Mouse (Mus musculus) intestine, embryonic 16.5 days (tissue): ENCODE measurements around the gene Zscan20. TPM values are rescaled to one million over a fixed set of nuclear protein-coding genes. Genes with fewer than 3 reads are reported as not detected.

Experiments
- ATAC-seq: fragments of 200-750 bp; cut with Nextera tagmentation; 2 replicates; pipeline ENCODE4 v1.8.0; 2017; ENCODE audit warnings: moderate TSS enrichment, moderate library complexity
- H3K27ac ChIP-seq: fragments of 300-500 bp; sonication (generic); 2 replicates; pipeline ENCODE4 v1.5.1; 2014; ENCODE audit warnings: mild to moderate bottlenecking, low read length
- H3K27me3 ChIP-seq: fragments of 300-500 bp; sonication (generic); replicated peaks from 2 replicates; pipeline ENCODE4 v1.6.1; 2014; ENCODE audit warnings: low read length, control low read depth, mixed read lengths; ENCODE audit not compliant: control insufficient read depth, insufficient read depth
- H3K36me3 ChIP-seq: fragments of 300-500 bp; sonication (generic); 2 replicates; pipeline ENCODE4 v1.6.1; 2014; ENCODE audit warnings: low read length, control low read depth; ENCODE audit not compliant: control insufficient read depth, insufficient read depth
- H3K4me1 ChIP-seq: fragments of 300-500 bp; sonication (generic); 2 replicates; pipeline ENCODE4 v1.6.1; 2014; ENCODE audit warnings: low read length, control low read depth, mixed read lengths; ENCODE audit not compliant: control insufficient read depth, insufficient read depth
- H3K4me2 ChIP-seq: fragments of 300-500 bp; sonication (generic); 2 replicates; pipeline ENCODE4 v1.6.1; 2014; ENCODE audit warnings: low read depth, low read length, control low read depth
- H3K4me3 ChIP-seq: fragments of 300-500 bp; sonication (generic); 2 replicates; pipeline ENCODE4 v1.5.1; 2014; ENCODE audit warnings: mild to moderate bottlenecking, low read length
- H3K9ac ChIP-seq: fragments of 300-500 bp; sonication (generic); 2 replicates; pipeline ENCODE4 v1.6.1; 2014; ENCODE audit warnings: low read depth, low read length
- H3K9me3 ChIP-seq: fragments of 300-500 bp; sonication (generic); 2 replicates; pipeline ENCODE4 v1.6.1; 2016; ENCODE audit warnings: low read length, control low read depth; ENCODE audit not compliant: control insufficient read depth
- whole genome bisulfite sequencing: fragments of 180-500 bp; shearing (Covaris S2); extraction: QIAGEN DNeasy Blood & Tissue Kit; methylation state at CpG from one replicate; pipeline ENCODE4 v1.1.7; 2014; 5-methylcytosine and 5-hydroxymethylcytosine counted together
- polyA plus RNA-seq: library from polyadenylated mRNA; unstranded; fragments of >200 nt; fragmentation: Nextera tagmentation; extraction: Ambion mirVana; gene quantifications from 2 replicates; pipeline ENCODE4 v1.2.1, GENCODE M21; 2015

The Zscan20 gene
- polyA plus RNA-seq, 1 experiment from 2014 or later: 2.8 TPM

- Histone ChIP-seq H3K9ac (0 out of 2 replicates have a peak overlapping the region, but pooled peaks have one; percentile 0), H3K27me3 (no peaks in the 10 kb centered on the region), H3K4me1 (peaks cover 16% of the 10 kb centered on the region), H3K36me3 (no peaks in the 10 kb centered on the region), H3K4me2 (no peak overlapping the region), H3K27ac (peak overlapping the region; percentile 40; the same call in 1 of the 2 replicates), H3K4me3 (no peak overlapping the region), H3K9me3 (no peaks in the 10 kb centered on the region)
- 35% methylated on average over 23 of the region's 23 CpGs for WGBS
- ATAC-seq: peak; percentile 65
Observed at GRCm38 (mm10) chr4:128641766-128642717, 32.1 kb upstream of the Zscan20 start.

GRCm38 (mm10) chr4:128638265-128638923, 28.5 kb upstream of the Zscan20 start:
- Histone ChIP-seq H3K9ac (no peak overlapping the region), H3K36me3 (no peaks in the 10 kb centered on the region), H3K4me1 (peaks cover 22% of the 10 kb centered on the region), H3K27me3 (no peaks in the 10 kb centered on the region), H3K4me3 (no peak overlapping the region), H3K9me3 (no peaks in the 10 kb centered on the region), H3K4me2 (no peak overlapping the region), H3K27ac (0 out of 2 replicates have a peak overlapping the region, but pooled peaks have one; percentile 17)
- no peak for ATAC-seq
- 69% methylated on average over 18 of the region's 18 CpGs for WGBS

DNA sequence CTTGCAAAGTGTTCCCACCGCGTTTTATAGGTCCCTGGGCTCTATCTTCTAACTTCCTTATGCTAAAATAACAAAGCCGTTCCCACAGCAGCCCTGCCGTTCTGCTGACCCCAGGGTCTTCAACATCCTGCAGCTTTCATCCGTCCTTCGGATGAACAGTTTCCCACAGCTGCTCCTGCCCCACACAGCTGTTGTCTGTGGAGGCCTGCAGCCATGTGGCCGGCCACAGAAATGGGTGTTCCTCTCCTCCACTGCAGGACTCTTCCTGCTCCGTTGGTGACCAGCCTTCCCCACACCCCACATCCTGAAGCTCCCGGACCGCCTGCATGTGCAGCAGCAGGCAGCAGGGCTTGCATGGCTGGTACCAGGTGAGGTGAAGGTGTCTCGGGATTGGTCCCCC, 27.4 kb upstream of the Zscan20 start:
- Histone ChIP-seq H3K27ac (peak overlapping the region; percentile 79), H3K4me3 (no peak overlapping the region), H3K4me1 (peaks cover 22% of the 10 kb centered on the region), H3K9me3 (no peaks in the 10 kb centered on the region), H3K4me2 (no peak overlapping the region), H3K27me3 (no peaks in the 10 kb centered on the region), H3K36me3 (no peaks in the 10 kb centered on the region), H3K9ac (0 out of 2 replicates have a peak overlapping the region, but pooled peaks have one; percentile 27)
- ATAC-seq: peak; percentile 66
- 33% methylated on average over 11 of the region's 11 CpGs for WGBS

DNA sequence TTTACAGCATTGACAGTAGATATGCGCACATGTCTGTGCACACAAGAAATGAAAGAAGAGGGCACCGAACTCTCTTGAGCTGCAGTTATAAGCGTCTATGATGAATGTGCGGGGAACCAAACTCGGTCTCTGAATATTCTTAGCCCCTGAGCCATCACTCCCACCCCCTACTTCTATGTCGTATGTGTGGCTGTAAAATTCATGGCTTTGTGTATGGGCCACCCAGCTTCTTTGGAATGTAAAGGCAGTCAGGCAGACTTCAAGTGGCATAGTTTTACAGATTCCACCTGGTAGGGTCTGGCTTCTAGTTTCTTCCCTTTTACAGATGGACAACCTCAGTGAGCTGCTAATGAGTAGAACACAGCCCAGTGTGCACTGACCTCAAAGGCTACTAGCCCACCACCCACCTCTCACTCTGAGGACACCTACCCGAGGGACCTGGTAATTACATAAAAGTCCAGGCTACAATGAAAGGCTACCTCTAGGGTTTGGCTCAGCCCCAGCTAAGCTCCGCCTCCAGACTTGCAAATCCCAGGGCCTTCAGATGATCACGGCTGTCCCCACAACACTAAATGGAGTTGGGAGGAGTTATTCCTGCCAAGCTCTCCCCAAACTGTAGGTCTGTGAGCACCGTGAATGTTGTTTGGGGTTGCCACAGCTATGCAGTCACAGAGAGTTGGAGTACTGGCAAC, 26.1 kb upstream of the Zscan20 start:
- no peaks in the 10 kb centered on the region for H3K9me3 ChIP-seq
- H3K9ac ChIP-seq: no peak overlapping the region
- peak; percentile 36 for ATAC-seq
- peaks cover 16% of the 10 kb centered on the region for H3K4me1 ChIP-seq
- no peaks in the 10 kb centered on the region for H3K36me3 ChIP-seq
- H3K27ac ChIP-seq: peak overlapping the region; percentile 79
- H3K4me3 ChIP-seq: no peak overlapping the region
- H3K4me2 ChIP-seq: no peak overlapping the region
- no peaks in the 10 kb centered on the region for H3K27me3 ChIP-seq
- 40% methylated on average over 10 of the region's 10 CpGs for WGBS

GRCm38 (mm10) chr4:128635451-128635850, 25.6 kb upstream of the Zscan20 start:
- H3K27ac ChIP-seq: peak overlapping the region; percentile 79; the same call in 1 of the 2 replicates

GRCm38 (mm10) chr4:128621109-128621508, 11.2 kb upstream of the Zscan20 start:
- Histone ChIP-seq H3K27me3 (no peaks in the 10 kb centered on the region), H3K4me3 (no peak overlapping the region), H3K9me3 (no peaks in the 10 kb centered on the region), H3K36me3 (no peaks in the 10 kb centered on the region), H3K4me2 (no peak overlapping the region), H3K4me1 (peaks cover 8% of the 10 kb centered on the region; the same call in 1 of the 2 replicates), H3K9ac (no peak overlapping the region), H3K27ac (no peak overlapping the region)
- 82% methylated on average over 8 of the region's 8 CpGs for whole genome bisulfite sequencing
- no peak for ATAC-seq

More at GRCm38 (mm10) chr4:128635451-128635850, 25.6 kb upstream of the Zscan20 start:
- no peak; the same call in 1 of the 2 replicates for ATAC-seq
- Histone ChIP-seq H3K9ac (no peak overlapping the region), H3K9me3 (no peaks in the 10 kb centered on the region), H3K27me3 (no peaks in the 10 kb centered on the region), H3K4me2 (no peak overlapping the region), H3K36me3 (no peaks in the 10 kb centered on the region), H3K4me3 (no peak overlapping the region), H3K4me1 (peaks cover 16% of the 10 kb centered on the region)
- 52% methylated on average over 7 of the region's 7 CpGs for WGBS

GRCm38 (mm10) chr4:128620572-128620971, 10.7 kb upstream of the Zscan20 start:
- no peaks in the 10 kb centered on the region for H3K36me3 ChIP-seq
- H3K4me3 ChIP-seq: no peak overlapping the region
- H3K27me3 ChIP-seq: no peaks in the 10 kb centered on the region
- 72% methylated on average over 6 of the region's 6 CpGs for WGBS
- H3K9ac ChIP-seq: no peak overlapping the region
- H3K4me2 ChIP-seq: no peak overlapping the region
- no peak overlapping the region for H3K27ac ChIP-seq
- H3K9me3 ChIP-seq: no peaks in the 10 kb centered on the region
- no peak for ATAC-seq
- H3K4me1 ChIP-seq: peaks cover 8% of the 10 kb centered on the region; the same call in 1 of the 2 replicates

DNA sequence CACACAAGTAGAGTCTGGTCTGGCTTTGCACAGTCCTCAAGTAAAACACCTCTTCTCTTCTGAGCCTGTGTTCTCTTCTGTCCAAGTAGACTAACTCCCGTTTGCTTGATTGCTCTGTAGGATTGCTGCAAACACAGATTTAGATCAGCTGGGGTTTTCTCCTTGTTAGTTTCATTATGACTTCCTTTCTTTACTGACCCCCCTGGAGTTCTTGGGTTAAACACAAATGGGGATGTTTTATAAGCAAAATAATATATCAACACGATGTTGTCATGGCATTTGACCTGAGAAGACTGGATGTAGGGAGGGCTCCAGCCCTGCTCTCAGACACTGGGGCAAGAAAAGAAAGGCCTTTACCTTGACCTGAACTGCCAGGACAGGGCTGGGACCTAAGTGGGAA, 9.1 kb upstream of the Zscan20 start:
- H3K4me2 ChIP-seq: no peak overlapping the region
- no peaks in the 10 kb centered on the region for H3K27me3 ChIP-seq
- no peak overlapping the region for H3K4me3 ChIP-seq
- H3K4me1 ChIP-seq: peaks cover 8% of the 10 kb centered on the region; the same call in 1 of the 2 replicates
- H3K36me3 ChIP-seq: no peaks in the 10 kb centered on the region
- 39% methylated on average over 2 of the region's 2 CpGs for WGBS
- H3K9ac ChIP-seq: no peak overlapping the region
- peak; percentile 37; the same call in 1 of the 2 replicates for ATAC-seq
- no peaks in the 10 kb centered on the region for H3K9me3 ChIP-seq
- H3K27ac ChIP-seq: peak overlapping the region; percentile 5; the same call in 1 of the 2 replicates
